Mouse (Mus musculus) liver, embryonic 16.5 days (tissue): ENCODE results near the gene Ucn. TPM values are rescaled to one million over a fixed set of nuclear protein-coding genes. Genes with fewer than 3 reads are reported as not detected.

ENCODE experiments used
- ATAC-seq: fragments of 200-750 bp; cut with Nextera tagmentation; 2 replicates; pipeline ENCODE4 v1.8.0; 2017; ENCODE audit warnings: low read depth, mild to moderate bottlenecking, moderate number of reproducible peaks, moderate library complexity
- H3K27ac ChIP-seq: fragments of 300-500 bp; sonication (generic); 2 replicates; pipeline ENCODE4 v1.5.1; 2014; ENCODE audit warnings: mild to moderate bottlenecking, low read length
- H3K27me3 ChIP-seq: fragments of 300-500 bp; sonication (generic); 2 replicates; pipeline ENCODE4 v1.6.1; 2014; ENCODE audit warnings: low read depth, low read length, mixed read lengths; ENCODE audit not compliant: control insufficient read depth, insufficient read depth
- H3K36me3 ChIP-seq: fragments of 300-500 bp; sonication (generic); 2 replicates; pipeline ENCODE4 v1.6.1; 2014; ENCODE audit warnings: mild to moderate bottlenecking; ENCODE audit not compliant: control insufficient read depth, insufficient read depth
- H3K4me1 ChIP-seq: fragments of 300-500 bp; sonication (generic); 2 replicates; pipeline ENCODE4 v1.6.1; 2014; ENCODE audit warnings: low read depth, low read length, mixed read lengths; ENCODE audit not compliant: control insufficient read depth
- H3K4me2 ChIP-seq: fragments of 300-500 bp; sonication (generic); 2 replicates; pipeline ENCODE4 v1.6.1; 2014; ENCODE audit warnings: low read depth, low read length, mixed read lengths
- H3K4me3 ChIP-seq: fragments of 300-500 bp; sonication (generic); 2 replicates; pipeline ENCODE4 v1.5.1; 2014; ENCODE audit warnings: low read depth, mild to moderate bottlenecking, low read length
- H3K9ac ChIP-seq: fragments of 300-500 bp; sonication (generic); 2 replicates; pipeline ENCODE4 v1.6.1; 2014; ENCODE audit warnings: low read depth, low read length
- H3K9me3 ChIP-seq: fragments of 300-500 bp; sonication (generic); replicated peaks from 2 replicates; pipeline ENCODE4 v1.6.1; 2016; ENCODE audit warnings: low read length; ENCODE audit not compliant: control insufficient read depth
- WGBS: fragments of 180-500 bp; shearing (Covaris S2); extraction: QIAGEN DNeasy Blood & Tissue Kit; methylation state at CpG from one replicate; pipeline ENCODE4 v1.1.7; 2014; ENCODE audit not compliant: insufficient replicate concordance; 5-methylcytosine and 5-hydroxymethylcytosine counted together
- polyA plus RNA-seq: library from polyadenylated mRNA; unstranded; fragments of >200 nt; fragmentation: Nextera tagmentation; extraction: Ambion mirVana; gene quantifications from 2 replicates; pipeline ENCODE4 v1.2.1, GENCODE M21; 2015

The Ucn gene
- polyA plus RNA-seq, result not detected in 2 replicates

DNA sequence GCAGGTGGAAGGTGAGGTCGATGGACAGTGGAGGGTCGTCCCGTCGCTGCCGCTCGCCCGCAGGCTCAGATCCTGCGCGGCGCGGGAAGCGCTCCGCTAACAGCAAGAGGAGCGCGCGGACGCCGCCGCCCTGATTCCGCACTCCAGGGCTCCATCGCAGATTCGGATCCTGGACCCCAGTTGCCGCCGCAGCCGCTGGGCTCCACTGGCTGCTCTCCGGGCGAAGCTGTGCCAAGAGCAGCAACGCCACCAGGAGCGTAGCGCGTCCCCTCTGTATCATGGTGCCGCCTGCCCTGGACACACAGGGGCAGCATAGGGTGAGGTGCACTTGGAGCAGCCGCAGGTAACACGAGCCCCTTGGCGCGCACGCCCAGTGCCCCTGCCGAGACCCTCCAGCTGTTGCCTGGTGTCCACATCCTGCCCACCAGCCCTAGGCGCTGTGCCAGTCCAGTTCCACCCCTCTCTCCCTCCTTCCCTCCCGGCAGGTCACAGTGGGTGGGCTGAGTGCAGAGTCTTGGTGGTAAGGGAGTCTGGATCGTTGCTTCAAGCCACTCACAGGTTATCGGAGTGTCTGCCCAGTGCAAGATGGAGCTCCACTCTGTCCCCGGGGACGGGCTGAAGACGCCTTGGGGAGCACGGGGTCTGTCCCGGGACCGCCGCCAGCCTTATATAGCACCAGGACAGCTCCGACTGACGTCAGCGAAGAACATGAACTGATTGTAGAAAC, at the start of gene Ucn:
TSS of gene Ucn (minus strand) at position 589 of the 727 bp plus-strand sequence.
- no peak for ATAC-seq
- H3K4me2 ChIP-seq, result no peak within 1 kb of the TSS

DNA sequence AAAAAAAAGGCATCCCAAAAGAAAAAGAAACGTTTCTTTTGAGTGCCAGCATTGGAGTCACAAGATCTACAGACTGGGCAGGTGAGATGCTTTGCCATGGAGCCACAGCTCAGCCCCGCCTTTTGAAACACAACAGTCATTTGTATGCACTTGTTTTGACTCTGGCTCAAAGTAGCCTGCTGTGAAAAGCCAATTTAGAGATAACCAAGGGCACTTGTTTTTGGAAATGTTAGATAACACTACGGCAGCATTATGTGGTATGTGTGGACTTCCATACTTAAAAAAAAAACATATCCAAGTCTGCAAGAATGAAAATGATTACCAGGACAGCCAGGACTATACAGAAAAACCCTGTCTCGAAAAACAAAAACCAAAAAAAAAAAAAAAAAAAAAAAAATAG, 45.0 kb upstream of the Ucn start:
- H3K27ac ChIP-seq, result peak overlapping the region; percentile 75
- H3K4me1 ChIP-seq, result peaks cover 20% of the 10 kb centered on the region
- peaks cover 10% of the 10 kb centered on the region for H3K36me3 ChIP-seq
- no peak overlapping the region for H3K4me3 ChIP-seq
- 16% methylated on average over 4 of the region's 4 CpGs for WGBS
- H3K27me3 ChIP-seq, result no peaks in the 10 kb centered on the region
- H3K9me3 ChIP-seq, result no peaks in the 10 kb centered on the region
- peak; percentile 40 for ATAC-seq
- no peak overlapping the region; the same call in 1 of the 2 replicates for H3K9ac ChIP-seq
- H3K4me2 ChIP-seq, result no peak overlapping the region

More for the DNA sequence above, at the start of gene Ucn:
- Histone ChIP-seq H3K36me3 (no peaks in the 10 kb centered on the region), H3K27ac (no peak within 1 kb of the TSS), H3K27me3 (peaks cover 54% of the 10 kb centered on the region), H3K4me3 (no peak within 1 kb of the TSS), H3K9ac (no peak within 1 kb of the TSS), H3K9me3 (no peaks in the 10 kb centered on the region), H3K4me1 (peaks cover 2% of the 10 kb centered on the region)
- 3% methylated on average over 52 of the region's 52 CpGs for WGBS

DNA sequence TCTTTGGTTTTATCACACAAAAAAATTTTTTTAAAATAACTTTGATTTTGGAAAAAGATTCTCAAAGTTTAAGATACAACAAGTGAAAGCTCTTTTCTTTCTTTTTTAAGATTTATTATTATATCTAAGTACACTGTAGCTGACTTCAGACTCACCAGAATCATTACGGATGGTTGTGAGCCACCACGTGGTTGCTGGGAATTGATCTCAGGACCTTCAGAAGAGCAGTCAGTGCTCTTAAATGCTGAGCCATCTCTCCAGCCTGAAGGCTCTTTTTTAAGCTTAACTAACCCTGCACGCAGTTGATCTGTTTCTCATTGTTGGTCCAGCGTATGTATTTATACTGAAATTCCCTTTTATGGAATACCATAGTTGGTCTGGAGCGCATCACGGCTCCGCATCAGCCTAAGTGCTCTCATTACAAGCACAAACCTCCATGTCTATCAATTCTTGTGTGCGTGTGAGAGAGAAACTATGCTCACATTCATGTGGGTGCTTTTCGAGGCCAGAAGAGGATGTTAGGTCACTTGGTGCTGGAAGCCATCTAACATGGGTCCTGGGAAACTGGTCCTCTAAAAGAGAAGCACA, 42.6 kb upstream of the Ucn start:
- Histone ChIP-seq H3K4me2 (no peak overlapping the region), H3K9me3 (no peaks in the 10 kb centered on the region), H3K9ac (no peak overlapping the region), H3K4me3 (no peak overlapping the region), H3K4me1 (peaks cover 24% of the 10 kb centered on the region), H3K27ac (no peak overlapping the region), H3K27me3 (no peaks in the 10 kb centered on the region), H3K36me3 (no peaks in the 10 kb centered on the region)
- no peak for ATAC-seq
- WGBS, result 88% methylated on average over 9 of the region's 9 CpGs

DNA sequence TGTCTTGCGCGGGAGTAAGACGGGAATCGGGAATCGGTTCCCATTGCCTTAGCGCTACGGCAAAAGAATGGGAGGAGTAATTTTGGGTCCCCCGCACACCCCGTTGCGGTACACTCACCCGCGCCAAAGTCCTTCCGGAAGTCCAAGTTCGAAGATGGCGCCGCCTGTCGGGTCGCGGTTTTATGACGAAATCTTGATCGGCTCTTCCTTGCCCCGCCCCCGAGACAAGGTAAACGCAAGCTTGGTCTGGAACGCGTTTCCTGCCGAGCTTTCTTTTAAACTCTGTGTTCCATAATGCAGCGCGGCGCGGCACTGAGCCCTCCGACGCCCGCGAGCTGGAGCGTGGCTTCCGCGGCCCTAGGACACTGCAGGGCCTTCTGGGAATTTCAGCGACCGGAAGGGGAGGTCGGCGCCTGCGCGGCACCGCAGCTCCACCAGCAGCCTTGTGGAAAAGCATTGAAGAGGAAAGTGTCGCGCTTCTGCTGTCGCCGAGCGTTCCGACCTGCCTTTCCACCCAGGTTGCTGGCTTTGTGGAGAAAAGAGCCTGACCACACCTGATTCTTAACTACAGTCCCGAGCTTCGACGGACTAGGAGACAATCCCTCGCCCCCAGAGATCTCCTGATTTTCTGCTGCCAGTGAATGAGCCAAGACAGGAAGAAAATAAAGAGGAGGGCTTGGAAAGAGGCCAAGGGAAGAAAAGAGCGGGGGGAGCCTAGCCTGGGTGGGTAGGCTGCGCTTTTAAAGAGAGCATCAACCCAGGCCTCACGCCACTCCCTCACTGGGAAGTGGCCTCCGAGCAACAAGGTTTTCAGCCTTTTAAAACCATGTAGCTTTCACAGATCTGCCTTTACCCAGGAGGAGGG, 41.4 kb upstream of the Ucn start, which contains the start of the genes Gm29609 and Gtf3c2:
TSS of gene Gm29609 (minus strand) at position 146 of the 865 bp plus-strand sequence.
TSS of gene Gtf3c2 (minus strand) at position 379 of the 865 bp plus-strand sequence.
- peak; percentile 87 for ATAC-seq

DNA sequence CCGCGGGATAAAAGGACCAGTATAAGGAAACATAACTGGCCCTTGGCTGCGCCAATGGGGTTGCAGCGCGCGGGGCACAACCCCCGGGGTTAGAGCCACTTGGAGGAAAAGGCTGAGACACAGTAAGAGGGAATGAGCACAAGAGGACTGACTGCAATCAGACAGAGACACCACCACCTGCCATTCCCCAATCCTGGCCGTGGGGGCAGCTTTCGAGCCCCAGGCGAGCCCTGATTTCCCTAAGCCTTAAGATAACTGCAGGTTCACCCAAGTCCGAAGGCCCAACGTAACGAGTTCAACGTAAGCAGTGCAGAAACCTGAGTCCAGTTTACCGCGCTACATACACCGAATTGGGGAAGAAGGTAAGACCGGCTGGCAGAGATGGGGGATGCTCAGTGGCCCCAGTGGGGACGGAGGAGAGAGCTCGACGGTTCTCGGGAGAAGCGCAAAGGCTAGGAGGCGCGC, 40.7 kb upstream of the Ucn start:
- peak; percentile 44 for ATAC-seq
- WGBS, result 0% methylated on average over 25 of the region's 25 CpGs
- Histone ChIP-seq H3K4me2 (peak overlapping the region; percentile 85), H3K27ac (peak overlapping the region; percentile 99), H3K4me1 (peaks cover 19% of the 10 kb centered on the region), H3K9ac (peak overlapping the region; percentile 63), H3K27me3 (no peaks in the 10 kb centered on the region), H3K9me3 (no peaks in the 10 kb centered on the region), H3K4me3 (peak overlapping the region; percentile 96), H3K36me3 (no peaks in the 10 kb centered on the region; the same call in 1 of the 2 replicates)

More for the DNA sequence above, 41.4 kb upstream of the Ucn start, which contains the start of the genes Gm29609 and Gtf3c2:
- Histone ChIP-seq H3K9ac (peak within 1 kb of the TSS; percentile 63), H3K9me3 (no peaks in the 10 kb centered on the region), H3K4me3 (peak within 1 kb of the TSS; percentile 96), H3K4me2 (peak within 1 kb of the TSS; percentile 85), H3K27ac (peak within 1 kb of the TSS; percentile 99), H3K4me1 (peaks cover 20% of the 10 kb centered on the region), H3K27me3 (no peaks in the 10 kb centered on the region), H3K36me3 (no peaks in the 10 kb centered on the region)
- WGBS, result under 1% methylated on average over 59 of the region's 59 CpGs

DNA sequence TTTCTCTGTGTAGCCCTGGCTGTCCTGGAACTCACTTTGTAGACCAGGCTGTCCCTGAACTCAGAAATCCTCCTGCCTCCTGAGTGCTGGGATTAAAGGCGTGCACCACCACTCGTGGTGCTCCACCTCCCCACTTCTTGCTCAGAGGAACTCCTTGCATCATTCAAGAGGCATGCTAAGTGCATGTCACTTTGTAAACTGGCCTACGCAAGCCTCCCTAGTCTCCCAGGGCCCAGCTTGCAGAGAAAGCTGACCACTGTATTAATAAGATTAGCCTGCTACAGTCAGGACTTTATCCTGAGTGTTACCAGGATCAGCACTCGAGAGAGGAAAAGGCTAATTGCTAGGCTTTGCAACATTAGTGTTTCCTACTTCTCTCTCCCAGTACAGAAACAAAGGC, 30.0 kb upstream of the Ucn start:
- Histone ChIP-seq H3K27ac (no peak overlapping the region), H3K9me3 (no peaks in the 10 kb centered on the region), H3K36me3 (peaks cover 80% of the 10 kb centered on the region), H3K4me2 (no peak overlapping the region), H3K9ac (no peak overlapping the region), H3K4me1 (no peaks in the 10 kb centered on the region; the same call in 1 of the 2 replicates), H3K4me3 (no peak overlapping the region), H3K27me3 (no peaks in the 10 kb centered on the region)
- WGBS, result 86% methylated on average over 4 of the region's 4 CpGs
- no peak for ATAC-seq

DNA sequence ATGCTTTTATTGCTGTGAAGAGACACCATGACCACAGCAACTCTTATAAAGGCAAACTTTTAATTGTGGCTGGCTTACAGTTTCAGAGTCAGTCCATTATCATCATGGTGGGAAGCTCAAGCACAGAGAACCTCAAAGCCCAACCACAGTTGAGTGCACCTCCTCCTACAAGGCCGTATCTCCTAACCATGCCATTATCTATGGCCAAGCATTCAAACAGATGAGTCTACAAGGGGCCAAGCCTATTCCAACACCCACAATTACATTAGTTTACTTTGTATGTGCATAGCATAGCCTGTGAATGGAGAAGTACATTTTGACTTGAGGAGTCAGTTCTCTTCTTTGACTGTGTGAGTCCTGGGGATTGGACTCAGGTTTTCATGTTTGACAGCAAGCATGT, 26.2 kb upstream of the Ucn start:
- Histone ChIP-seq H3K27ac (no peak overlapping the region), H3K4me2 (no peak overlapping the region), H3K4me3 (no peak overlapping the region), H3K9me3 (no peaks in the 10 kb centered on the region), H3K36me3 (peaks cover 65% of the 10 kb centered on the region), H3K9ac (no peak overlapping the region), H3K27me3 (no peaks in the 10 kb centered on the region), H3K4me1 (peaks cover 3% of the 10 kb centered on the region)
- ATAC-seq, result peak; percentile 62; the same call in 1 of the 2 replicates
- 57% methylated on average over 1 of the region's 1 CpGs for WGBS

DNA sequence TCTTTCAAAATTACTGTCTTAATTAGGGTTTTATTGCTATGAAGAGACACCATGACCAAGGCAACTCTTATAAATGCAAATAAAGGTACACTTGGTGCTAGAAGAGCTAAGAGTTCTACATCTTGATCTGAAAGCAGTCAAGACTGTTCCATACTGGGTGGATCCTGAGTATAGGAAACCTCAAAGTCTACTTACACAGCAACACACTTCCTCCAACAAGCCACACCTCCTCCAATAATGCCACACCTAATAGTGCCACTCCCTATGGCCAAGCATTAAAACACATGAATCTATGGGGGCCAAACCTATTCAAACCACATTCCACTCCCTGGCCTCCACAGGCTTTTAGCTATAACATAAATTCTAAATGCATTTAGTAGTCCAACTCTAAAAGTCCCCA, 23.8 kb upstream of the Ucn start:
- Histone ChIP-seq H3K27me3 (no peaks in the 10 kb centered on the region), H3K9me3 (no peaks in the 10 kb centered on the region), H3K9ac (no peak overlapping the region), H3K4me1 (peaks cover 3% of the 10 kb centered on the region), H3K27ac (no peak overlapping the region), H3K4me3 (no peak overlapping the region), H3K4me2 (no peak overlapping the region), H3K36me3 (peaks cover 67% of the 10 kb centered on the region)
- no peak for ATAC-seq
